Mouse (Mus musculus) kidney, adult 2 months (tissue): ENCODE results near the gene Ccdc189. TPM values are rescaled to one million over a fixed set of nuclear protein-coding genes. Genes with fewer than 3 reads are reported as not detected.
A peak's percentile ranks its signal among the peaks of the same experiment; 100 is the strongest.

Experiments
- DNase-seq: peaks from one replicate; pipeline ENCODE4 v3.0.0; 2021
- H3K27ac ChIP-seq: fragments of 200-500 bp; 2 replicates; pipeline ENCODE4 v1.5.1; 2012; ENCODE audit warnings: low read depth, low read length, control low read depth, inconsistent platforms; ENCODE audit not compliant: insufficient read depth
- H3K27me3 ChIP-seq: fragments of 200-500 bp; replicated peaks from 2 replicates; pipeline ENCODE4 v1.6.1; 2012; ENCODE audit warnings: mild to moderate bottlenecking, moderate library complexity, low read length, inconsistent platforms; ENCODE audit not compliant: control insufficient read depth, insufficient read depth
- H3K36me3 ChIP-seq: fragments of 200-500 bp; 2 replicates; pipeline ENCODE4 v1.6.1; 2012; ENCODE audit warnings: mild to moderate bottlenecking, moderate library complexity, low read length, inconsistent platforms; ENCODE audit not compliant: control insufficient read depth, insufficient read depth
- H3K4me1 ChIP-seq: fragments of 200-500 bp; 2 replicates; pipeline ENCODE4 v1.6.1; 2011; ENCODE audit warnings: low read length; ENCODE audit not compliant: control insufficient read depth, insufficient read depth
- H3K4me3 ChIP-seq: fragments of 200-500 bp; 2 replicates; pipeline ENCODE4 v1.5.1; 2011; ENCODE audit warnings: mild to moderate bottlenecking, low read depth, low read length, control low read depth; ENCODE audit not compliant: insufficient read depth
- CTCF ChIP-seq: fragments of 200-500 bp; conservative IDR thresholded peaks from 2 replicates; pipeline ENCODE4 v1.5.1; 2011; ENCODE audit warnings: low read depth, mild to moderate bottlenecking, control low read depth, low read length, moderate library complexity, mixed read lengths; ENCODE audit not compliant: insufficient read depth, insufficient read length
- POLR2A ChIP-seq: fragments of 200-500 bp; IDR thresholded peaks from one replicate; pipeline ENCODE4 v1.6.1; 2011; ENCODE audit warnings: low read depth, low read length, control low read depth
- WGBS: fragments of 180-500 bp; shearing (Covaris S2); methylation state at CpG from one replicate; pipeline ENCODE4 v1.1.7; 2018; 5-methylcytosine and 5-hydroxymethylcytosine counted together
- polyA plus RNA-seq: library from polyadenylated mRNA; depleted of rRNA; stranded (reverse); fragments of >200 nt; gene quantifications from 2 replicates; pipeline ENCODE4 v1.2.3, GENCODE M21; 2012

Gene Ccdc189
- polyA plus RNA-seq, 1 experiment, result 18.6 TPM

GRCm38 (mm10) chr7:127583260-127583659 is 5.1 kb downstream of the Ccdc189 start:
- Histone ChIP-seq H3K36me3 (peaks cover 4% of the 10 kb centered on the region; the same call in 1 of the 2 replicates), H3K4me1 (no peaks in the 10 kb centered on the region), H3K27ac (no peak overlapping the region), H3K27me3 (no peaks in the 10 kb centered on the region), H3K4me3 (no peak overlapping the region)
- 89% methylated on average over 6 of the region's 6 CpGs for WGBS
- DNase-seq, result no peak
- TF ChIP-seq POLR2A (no peak), CTCF (no peak)

- DNase-seq, result no peak
- 8% methylated on average over 7 of the region's 7 CpGs for WGBS
- Histone ChIP-seq H3K27me3 (no peaks in the 10 kb centered on the region), H3K4me3 (peak overlapping the region; percentile 86), H3K4me1 (peaks cover 5% of the 10 kb centered on the region; the same call in 1 of the 2 replicates), H3K27ac (no peak overlapping the region), H3K36me3 (0 out of 2 replicates have a peak, but pooled peaks cover 1% of the 10 kb centered on the region)
- TF ChIP-seq POLR2A (no peak), CTCF (no peak)
These were observed 14.3 kb downstream of the Ccdc189 start for GRCm38 (mm10) chr7:127574115-127574514.

- Histone ChIP-seq H3K4me3 (peak overlapping the region; percentile 86), H3K27ac (no peak overlapping the region), H3K36me3 (0 out of 2 replicates have a peak, but pooled peaks cover 1% of the 10 kb centered on the region), H3K27me3 (no peaks in the 10 kb centered on the region), H3K4me1 (peaks cover 5% of the 10 kb centered on the region; the same call in 1 of the 2 replicates)
- no peak for DNase-seq
- TF ChIP-seq POLR2A (no peak), CTCF (no peak)
- under 1% methylated on average over 27 of the region's 28 CpGs for WGBS
These were observed 14.8 kb downstream of the Ccdc189 start for GRCm38 (mm10) chr7:127573503-127574008.

GRCm38 (mm10) chr7:127572895-127573471 is 15.4 kb downstream of the Ccdc189 start, which contains the start of gene Phkg2:
Phkg2 (plus strand) TSS chr7:127573340.
- H3K4me1 ChIP-seq, result peaks cover 5% of the 10 kb centered on the region; the same call in 1 of the 2 replicates
- H3K36me3 ChIP-seq, result no peaks in the 10 kb centered on the region
- WGBS, result under 1% methylated on average over 17 of the region's 17 CpGs

GRCm38 (mm10) chr7:127564381-127565150 is 23.8 kb downstream of the Ccdc189 start:
- WGBS, result 53% methylated on average over 6 of the region's 6 CpGs
- peaks cover 9% of the 10 kb centered on the region; the same call in 1 of the 2 replicates for H3K36me3 ChIP-seq
- no peak overlapping the region for H3K4me3 ChIP-seq
- no peak overlapping the region for H3K27ac ChIP-seq
- DNase-seq, result peak; percentile 74
- no peaks in the 10 kb centered on the region for H3K4me1 ChIP-seq
- TF ChIP-seq POLR2A, result no peak
- no peak for TF ChIP-seq CTCF
- H3K27me3 ChIP-seq, result no peaks in the 10 kb centered on the region

More at GRCm38 (mm10) chr7:127572895-127573471, 15.4 kb downstream of the Ccdc189 start, which contains the start of gene Phkg2:
- H3K4me3 ChIP-seq, result peak within 1 kb of the TSS; percentile 86
- TF ChIP-seq CTCF (no peak), POLR2A (no peak)
- H3K27ac ChIP-seq, result peak within 1 kb of the TSS; percentile 61
- DNase-seq, result peak; percentile 99
- H3K27me3 ChIP-seq, result no peaks in the 10 kb centered on the region

GRCm38 (mm10) chr7:127561340-127561858 is 27.0 kb downstream of the Ccdc189 start, which contains the start of gene Tmem265:
Tmem265 (plus strand) TSS chr7:127561390.
- no peaks in the 10 kb centered on the region for H3K27me3 ChIP-seq
- H3K4me3 ChIP-seq, result no peak within 1 kb of the TSS
- H3K36me3 ChIP-seq, result peaks cover 15% of the 10 kb centered on the region
- TF ChIP-seq POLR2A, result no peak
- TF ChIP-seq CTCF, result no peak
- no peaks in the 10 kb centered on the region for H3K4me1 ChIP-seq
- whole genome bisulfite sequencing, result 69% methylated on average over 5 of the region's 5 CpGs
- peak; percentile 35 for DNase-seq
- H3K27ac ChIP-seq, result no peak within 1 kb of the TSS

GRCm38 (mm10) chr7:127560580-127560979 is 27.8 kb downstream of the Ccdc189 start:
- no peak for TF ChIP-seq POLR2A
- TF ChIP-seq CTCF, result no peak
- peaks cover 12% of the 10 kb centered on the region for H3K36me3 ChIP-seq

More at GRCm38 (mm10) chr7:127560580-127560979, 27.8 kb downstream of the Ccdc189 start:
- Histone ChIP-seq H3K27ac (no peak overlapping the region), H3K4me3 (no peak overlapping the region), H3K4me1 (no peaks in the 10 kb centered on the region), H3K27me3 (no peaks in the 10 kb centered on the region)
- no peak for DNase-seq
- 97% methylated on average over 11 of the region's 11 CpGs for WGBS
